Mouse (Mus musculus) MEL (cell line): ENCODE results near the gene Rerg. TPM values are rescaled to one million over a fixed set of nuclear protein-coding genes. Genes with fewer than 3 reads are reported as not detected.

Experiments
- DNase-seq: peaks from one replicate; pipeline ENCODE4 v3.0.0; 2011; ENCODE audit warnings: low read depth, low spot score
- H3K27ac ChIP-seq: 2 replicates; pipeline ENCODE4 v1.5.1; 2012; ENCODE audit warnings: low read depth, mild to moderate bottlenecking, control low read depth, low read length, moderate library complexity; ENCODE audit not compliant: control insufficient read depth
- H3K27me3 ChIP-seq, 2 experiments: fragments of 150-350 bp in 1 of 2; sonication (generic) in 1 of 2; 2 replicates each; pipeline ENCODE4 v1.6.1; 2012; ENCODE audit warnings: low read length in 2 of 2, mild to moderate bottlenecking in 2 of 2, improper control_type of control experiment in 1 of 2, moderate library complexity in 1 of 2; ENCODE audit not compliant: insufficient read depth in 2 of 2, control insufficient read depth in 1 of 2
- H3K36me3 ChIP-seq, 2 experiments: 2 replicates each; pipeline ENCODE4 v1.6.1; 2012 to 2014; ENCODE audit warnings: low read length in 2 of 2, improper control_type of control experiment in 1 of 2, inconsistent platforms in 1 of 2, mild to moderate bottlenecking in 1 of 2; ENCODE audit not compliant: insufficient read depth in 2 of 2, control insufficient read depth in 1 of 2
- H3K4me1 ChIP-seq, 2 experiments: fragments of 150-350 bp in 1 of 2; sonication (generic) in 1 of 2; 2 replicates each; pipeline ENCODE4 v1.6.1; 2012; ENCODE audit warnings: low read length in 2 of 2, improper control_type of control experiment in 1 of 2, mild to moderate bottlenecking in 1 of 2; ENCODE audit not compliant: insufficient read depth in 2 of 2, control insufficient read depth in 1 of 2
- H3K4me3 ChIP-seq, 2 experiments: fragments of 150-350 bp in 1 of 2; sonication (generic) in 1 of 2; 2 replicates each; pipeline ENCODE4 v1.5.1; 2012; ENCODE audit warnings: low read depth in 2 of 2, low read length in 2 of 2, mild to moderate bottlenecking in 2 of 2, moderate library complexity in 2 of 2, control low read depth in 1 of 2, improper control_type of control experiment in 1 of 2; ENCODE audit not compliant: control insufficient read depth in 1 of 2, insufficient read depth in 1 of 2
- H3K79me2 ChIP-seq: 2 replicates; pipeline ENCODE4 v1.6.1; 2012; ENCODE audit warnings: mild to moderate bottlenecking, low read length, moderate library complexity; ENCODE audit not compliant: control insufficient read depth, poor library complexity, insufficient read depth
- H3K9ac ChIP-seq: 2 replicates; pipeline ENCODE4 v1.6.1; 2012; ENCODE audit warnings: low read depth, mild to moderate bottlenecking, control low read depth, low read length, moderate library complexity; ENCODE audit not compliant: control insufficient read depth, poor library complexity, severe bottlenecking
- H3K9me3 ChIP-seq: fragments of 150-350 bp; sonication (generic); replicated peaks from 2 replicates; pipeline ENCODE4 v1.6.1; 2012; ENCODE audit warnings: mild to moderate bottlenecking, low read length, improper control_type of control experiment, moderate library complexity; ENCODE audit not compliant: insufficient read depth
- E2F4 ChIP-seq: IDR thresholded peaks from 2 replicates; pipeline ENCODE4 v1.6.1; 2011; ENCODE audit warnings: low read depth, low read length, improper control_type of control experiment, borderline replicate concordance
- KAT2A ChIP-seq: conservative IDR thresholded peaks from 2 replicates; pipeline ENCODE4 v1.6.1; 2012; ENCODE audit warnings: low read depth, low read length, improper control_type of control experiment, inconsistent platforms
- MEF2A ChIP-seq: IDR thresholded peaks from 2 replicates; pipeline ENCODE4 v1.6.1; 2014; ENCODE audit warnings: low read depth, mild to moderate bottlenecking, inconsistent platforms, low read length, improper control_type of control experiment; ENCODE audit not compliant: poor library complexity, insufficient replicate concordance, severe bottlenecking; ENCODE audit errors: extremely low read depth
- MXI1 ChIP-seq: IDR thresholded peaks from 2 replicates; pipeline ENCODE4 v1.6.1; 2011; ENCODE audit warnings: mild to moderate bottlenecking, low read depth, low read length, improper control_type of control experiment
- MYB ChIP-seq: IDR thresholded peaks from 2 replicates; pipeline ENCODE4 v1.6.1; 2011; ENCODE audit warnings: mild to moderate bottlenecking, low read depth, low read length, improper control_type of control experiment
- POLR2AphosphoS2 ChIP-seq: IDR thresholded peaks from 2 replicates; pipeline ENCODE4 v1.6.1; 2011; ENCODE audit warnings: low read length, improper control_type of control experiment
- POLR2AphosphoS5 ChIP-seq: IDR thresholded peaks from 2 replicates; pipeline ENCODE4 v1.6.1; 2012; ENCODE audit warnings: low read depth, borderline replicate concordance, mild to moderate bottlenecking, inconsistent platforms, low read length, moderate library complexity, mixed read lengths
- RAD21 ChIP-seq: IDR thresholded peaks from 2 replicates; pipeline ENCODE4 v1.6.1; 2011; ENCODE audit warnings: mild to moderate bottlenecking, low read depth, low read length, improper control_type of control experiment
- RCOR1 ChIP-seq: IDR thresholded peaks from 2 replicates; pipeline ENCODE4 v1.6.1; 2012; ENCODE audit warnings: low read depth, mild to moderate bottlenecking, inconsistent platforms, low read length, improper control_type of control experiment
- SIN3A ChIP-seq: IDR thresholded peaks from 2 replicates; pipeline ENCODE4 v1.6.1; 2012; ENCODE audit warnings: low read length, improper control_type of control experiment, inconsistent platforms
- SMC3 ChIP-seq: IDR thresholded peaks from 2 replicates; pipeline ENCODE4 v1.6.1; 2011; ENCODE audit warnings: low read depth, low read length, improper control_type of control experiment
- TBP ChIP-seq: IDR thresholded peaks from 2 replicates; pipeline ENCODE4 v1.8.0; 2011; ENCODE audit warnings: low read depth, low read length, improper control_type of control experiment
- TCF12 ChIP-seq: IDR thresholded peaks from 2 replicates; pipeline ENCODE4 v1.6.1; 2014; ENCODE audit warnings: low read depth, mild to moderate bottlenecking, inconsistent platforms, low read length, improper control_type of control experiment, moderate library complexity
- USF2 ChIP-seq, 2 experiments: IDR thresholded peaks; 2 replicates each; pipeline ENCODE4 v1.6.1; 2011 to 2012; ENCODE audit warnings: improper control_type of control experiment in 2 of 2, low read length in 2 of 2, borderline replicate concordance in 1 of 2, inconsistent platforms in 1 of 2, low read depth in 1 of 2, mild to moderate bottlenecking in 1 of 2; ENCODE audit not compliant: insufficient read depth in 1 of 2
- ZC3H11A ChIP-seq: IDR thresholded peaks from 2 replicates; pipeline ENCODE4 v1.6.1; 2012; ENCODE audit warnings: low read depth, mild to moderate bottlenecking, inconsistent platforms, low read length, improper control_type of control experiment
- ZMIZ1 ChIP-seq: IDR thresholded peaks from 2 replicates; pipeline ENCODE4 v1.6.1; 2012; ENCODE audit warnings: low read depth, mild to moderate bottlenecking, inconsistent platforms, low read length, improper control_type of control experiment, moderate library complexity
- polyA plus RNA-seq, 2 experiments: library from polyadenylated mRNA; stranded (reverse) in 1 of 2; unstranded in 1 of 2; fragments of >175 nt in 1 of 2; fragments of >200 nt in 1 of 2; gene quantifications; 2 replicates each; pipeline versions ENCODE4 v1.2.1 to v1.2.4; 2012; ENCODE audit warnings: low replicate concordance in 2 of 2, low read depth in 1 of 2; ENCODE audit not compliant: insufficient read length in 2 of 2, insufficient read depth in 1 of 2, missing spikeins in 1 of 2
- total RNA-seq: library from RNA; depleted of rRNA; stranded (reverse); fragments of 300-350 nt; gene quantifications from 2 replicates; pipeline ENCODE4 v1.2.3, GENCODE M21; 2012

The Rerg gene
- total and polyA plus RNA-seq, 3 experiments = not detected

DNA sequence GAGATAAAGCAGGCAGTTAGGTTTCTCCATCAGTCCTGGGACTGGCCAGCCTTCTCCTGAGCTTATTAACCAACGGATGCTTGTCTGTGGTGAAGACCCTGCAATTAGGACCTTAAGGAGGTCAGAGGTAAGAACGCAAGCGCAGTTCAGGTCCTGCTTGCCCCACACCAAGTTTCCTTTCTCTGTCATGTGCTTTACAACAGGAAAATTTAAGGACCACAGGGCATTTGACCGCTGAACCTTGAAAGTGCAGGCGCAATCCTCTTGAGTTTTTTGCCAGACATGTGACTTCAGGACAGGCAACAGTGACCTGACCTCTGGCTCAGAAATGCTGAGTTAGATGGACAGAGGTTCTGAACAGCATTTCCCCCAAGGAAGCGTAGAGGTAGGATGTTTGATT, 36.8 kb upstream of the Rerg start:
- Histone ChIP-seq H3K27ac (no peak overlapping the region), H3K79me2 (no peaks in the 10 kb centered on the region), H3K27me3 (no peaks in the 10 kb centered on the region), H3K4me1 (no peaks in the 10 kb centered on the region), H3K9me3 (no peaks in the 10 kb centered on the region), H3K36me3 (no peaks in the 10 kb centered on the region), H3K4me3 (no peak overlapping the region)
- TF ChIP-seq USF2 (IDR thresholded peaks at IDR 0.05; ENCODE audit: borderline replicate concordance in 1 of 2, insufficient read depth in 1 of 2, low read depth in 1 of 2, low read length in 2 of 2) = no peak
- TF ChIP-seq TCF12 = no peak
- TF ChIP-seq, all 39 proteins: peak for 0
- DNase-seq = no peak
- H3K9ac ChIP-seq = no peak overlapping the region

DNA sequence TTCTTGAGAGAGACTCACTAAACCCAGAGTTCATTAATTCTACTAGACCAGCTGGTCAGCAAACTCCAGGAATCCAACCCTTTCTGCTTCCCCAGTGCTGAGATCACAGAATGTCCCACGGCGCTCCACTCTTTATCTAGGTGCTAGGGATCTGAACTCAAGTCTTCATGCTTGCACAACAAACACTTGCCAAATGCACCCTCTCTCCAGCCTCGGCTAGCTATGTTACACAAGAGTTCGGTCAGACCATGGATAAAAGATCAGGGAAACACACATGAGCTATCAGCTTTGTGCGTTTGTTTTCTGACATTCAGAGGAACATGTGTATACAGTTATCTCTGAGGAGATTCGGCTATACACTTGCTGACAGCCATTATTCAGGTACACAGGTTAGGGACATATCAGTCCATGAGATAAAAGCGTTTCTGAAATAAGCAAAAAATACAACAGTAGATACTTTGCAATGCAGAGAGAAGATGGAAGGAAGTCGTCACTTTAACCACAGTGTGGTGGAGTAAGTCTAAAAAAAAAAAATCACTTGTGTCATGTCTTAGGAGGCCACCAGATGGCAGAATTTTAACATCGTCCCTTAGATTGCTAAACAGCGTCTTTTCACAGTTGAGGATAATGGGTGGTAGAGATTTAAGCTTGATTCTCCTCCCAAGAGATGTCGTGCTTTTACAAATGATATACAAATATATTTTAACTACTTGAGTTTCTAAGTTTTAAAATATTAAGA, 35.5 kb upstream of the Rerg start:
- no peaks in the 10 kb centered on the region for H3K79me2 ChIP-seq
- no peak overlapping the region for H3K27ac ChIP-seq
- H3K9ac ChIP-seq = no peak overlapping the region
- H3K4me3 ChIP-seq = no peak overlapping the region
- H3K27me3 ChIP-seq = no peaks in the 10 kb centered on the region
- peak; percentile 3 for DNase-seq
- no peaks in the 10 kb centered on the region for H3K4me1 ChIP-seq
- no peak for TF ChIP-seq POLR2AphosphoS5
- H3K9me3 ChIP-seq = no peaks in the 10 kb centered on the region
- H3K36me3 ChIP-seq = no peaks in the 10 kb centered on the region

DNA sequence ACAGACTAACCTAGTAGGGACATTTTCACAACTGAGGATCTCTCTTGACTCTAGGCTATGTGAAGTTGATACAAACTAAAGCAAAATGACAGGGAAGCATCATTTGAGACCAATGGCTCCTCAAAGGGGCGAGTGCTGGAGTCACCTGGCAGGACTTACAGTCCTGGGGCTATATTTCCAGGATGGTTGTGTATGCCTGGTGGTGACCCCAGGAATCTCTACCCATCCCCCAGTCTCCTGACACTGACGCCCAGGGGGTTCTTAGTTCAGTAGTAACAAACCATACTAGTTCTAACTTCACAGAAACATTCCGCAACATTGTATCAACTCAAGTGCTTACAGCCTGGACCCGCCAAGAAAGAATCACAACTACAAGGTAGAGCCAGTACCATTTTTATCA, 32.4 kb upstream of the Rerg start:
- no peak overlapping the region for H3K4me3 ChIP-seq
- no peak for DNase-seq
- H3K36me3 ChIP-seq = no peaks in the 10 kb centered on the region
- no peak overlapping the region for H3K9ac ChIP-seq
- no peak overlapping the region for H3K27ac ChIP-seq
- TF ChIP-seq E2F4 (no peak), SIN3A (no peak), ZC3H11A (no peak), MXI1 (no peak), KAT2A (no peak), ZMIZ1 (no peak), RAD21 (no peak), MYB (no peak), POLR2AphosphoS2 (no peak), SMC3 (no peak), MEF2A (no peak), RCOR1 (no peak), TBP (no peak)
- H3K27me3 ChIP-seq = no peaks in the 10 kb centered on the region
- no peaks in the 10 kb centered on the region for H3K79me2 ChIP-seq
- H3K4me1 ChIP-seq = no peaks in the 10 kb centered on the region
- H3K9me3 ChIP-seq = no peaks in the 10 kb centered on the region
